Mouse (Mus musculus) G1E (cell line): Measurements from ENCODE around the gene Fam89a. TPM values are rescaled to one million over a fixed set of nuclear protein-coding genes. Genes with fewer than 3 reads are reported as not detected.

Source experiments
- ATAC-seq: 2 replicates; pipeline ENCODE4 v1.8.0; 2016; ENCODE audit warnings: mild to moderate bottlenecking; ENCODE audit not compliant: insufficient number of reproducible peaks, poor library complexity, low FRiP score, severe bottlenecking; ENCODE audit errors: extremely low read depth
- DNase-seq: peaks from one replicate; pipeline ENCODE4 v3.0.0; 2012; ENCODE audit warnings: low spot score
- H3K27me3 ChIP-seq: 2 replicates; pipeline ENCODE4 v1.6.1; 2012; ENCODE audit warnings: mild to moderate bottlenecking, low read length, inconsistent platforms; ENCODE audit not compliant: insufficient read depth
- H3K36me3 ChIP-seq: replicated peaks from 2 replicates; pipeline ENCODE3; 2012; ENCODE audit warnings: mild to moderate bottlenecking, inconsistent platforms
- H3K4me1 ChIP-seq: 2 replicates; pipeline ENCODE4 v1.6.1; 2012; ENCODE audit warnings: low read depth, low read length, inconsistent platforms, mixed read lengths; ENCODE audit not compliant: insufficient read depth
- H3K4me3 ChIP-seq: 2 replicates; pipeline ENCODE4 v1.5.1; 2012; ENCODE audit warnings: low read depth, mild to moderate bottlenecking, inconsistent platforms, low read length, moderate library complexity, mixed read lengths
- H3K9me3 ChIP-seq: replicated peaks from 2 replicates; pipeline ENCODE4 v1.6.1; 2012; ENCODE audit warnings: inconsistent platforms
- CTCF ChIP-seq: IDR thresholded peaks from 2 replicates; pipeline ENCODE4 v1.5.1; 2012; ENCODE audit warnings: low read depth, low read length, inconsistent platforms, mixed read lengths
- GATA1 ChIP-seq: IDR thresholded peaks from 2 replicates; pipeline ENCODE4 v1.6.1; 2012; ENCODE audit warnings: borderline replicate concordance, low read length, inconsistent platforms, mixed read lengths
- GATA2 ChIP-seq: IDR thresholded peaks from 2 replicates; pipeline ENCODE4 v1.6.1; 2012; ENCODE audit warnings: low read depth, low read length, inconsistent platforms, borderline replicate concordance
- POLR2AphosphoS5 ChIP-seq: IDR thresholded peaks from 2 replicates; pipeline ENCODE4 v1.6.1; 2012; ENCODE audit warnings: low read depth, low read length, inconsistent platforms; ENCODE audit not compliant: insufficient replicate concordance
- TAL1 ChIP-seq: conservative IDR thresholded peaks from 2 replicates; pipeline ENCODE4 v1.6.1; 2012; ENCODE audit warnings: low read depth, low read length, inconsistent platforms, mixed read lengths
- polyA plus RNA-seq: library from polyadenylated mRNA; stranded (reverse); fragments of >175 nt; gene quantifications from 2 replicates; pipeline ENCODE4 v1.2.3, GENCODE M21; 2012
- total RNA-seq, 2 experiments: library from RNA; stranded (forward) in 1 of 2; stranded (reverse) in 1 of 2; fragments of 200-1000 nt in 1 of 2; fragments of >200 nt in 1 of 2; fragmentation: Nextera tagmentation in 1 of 2; gene quantifications; 2 replicates each; pipeline ENCODE4 v1.2.3; 2014 to 2017

The Fam89a gene
- not detected in 2 replicates for total RNA-seq (2014; fragmentation: Nextera tagmentation)
- 0.35 TPM in 1 of 2 replicates, not detected in the other for total RNA-seq (2017)
- polyA plus RNA-seq: not detected in 2 replicates

- Histone ChIP-seq H3K27me3 (peaks cover 25% of the 10 kb centered on the region; the same call in 1 of the 2 replicates), H3K9me3 (peaks cover 11% of the 10 kb centered on the region), H3K36me3 (no peaks in the 10 kb centered on the region), H3K4me3 (peak within 1 kb of the TSS; percentile 62; the same call in 1 of the 2 replicates), H3K4me1 (peaks cover 9% of the 10 kb centered on the region)
- DNase-seq (no peak), ATAC-seq (peak; percentile 34)
- TF ChIP-seq GATA1: no peak
- TF ChIP-seq CTCF: no peak
- TF ChIP-seq POLR2AphosphoS5: no peak
- TF ChIP-seq GATA2: no peak
- TF ChIP-seq TAL1: no peak
Observed at GRCm38 (mm10) chr8:124751709-124752173, at the start of gene Fam89a. TSS of gene Fam89a (minus strand) at chr8:124751832.

- DNase-seq: no peak
- no peak for ATAC-seq
- Histone ChIP-seq H3K36me3 (no peaks in the 10 kb centered on the region), H3K4me1 (no peaks in the 10 kb centered on the region), H3K9me3 (no peaks in the 10 kb centered on the region), H3K27me3 (no peaks in the 10 kb centered on the region), H3K4me3 (no peak overlapping the region)
- TF ChIP-seq POLR2AphosphoS5 (no peak), GATA1 (no peak), GATA2 (no peak), CTCF (no peak), TAL1 (no peak)
Observed at GRCm38 (mm10) chr8:124800542-124800941, 48.9 kb upstream of the Fam89a start.

- DNase-seq (no peak), ATAC-seq (no peak)
- Histone ChIP-seq H3K4me3 (no peak overlapping the region), H3K4me1 (no peaks in the 10 kb centered on the region), H3K27me3 (no peaks in the 10 kb centered on the region; the same call in 1 of the 2 replicates), H3K9me3 (peaks cover 36% of the 10 kb centered on the region), H3K36me3 (no peaks in the 10 kb centered on the region)
- TF ChIP-seq POLR2AphosphoS5: no peak
- no peak for TF ChIP-seq TAL1
- TF ChIP-seq GATA1: no peak
- TF ChIP-seq CTCF: no peak
- TF ChIP-seq GATA2: no peak
Observed at GRCm38 (mm10) chr8:124795781-124796488, 44.3 kb upstream of the Fam89a start.

- Histone ChIP-seq H3K4me1 (no peaks in the 10 kb centered on the region), H3K36me3 (no peaks in the 10 kb centered on the region), H3K4me3 (peak overlapping the region; percentile 27; the same call in 1 of the 2 replicates), H3K27me3 (no peaks in the 10 kb centered on the region; the same call in 1 of the 2 replicates), H3K9me3 (peaks cover 40% of the 10 kb centered on the region)
- DNase-seq (no peak), ATAC-seq (no peak)
- no peak for TF ChIP-seq TAL1
- TF ChIP-seq GATA1: no peak
- TF ChIP-seq POLR2AphosphoS5: no peak
- TF ChIP-seq GATA2: no peak
- TF ChIP-seq CTCF: no peak
Observed at GRCm38 (mm10) chr8:124794486-124794780, 42.8 kb upstream of the Fam89a start.

- peaks cover 40% of the 10 kb centered on the region for H3K9me3 ChIP-seq
- DNase-seq: no peak
- TF ChIP-seq CTCF: no peak
- no peak for TF ChIP-seq TAL1
- TF ChIP-seq GATA2: no peak
- TF ChIP-seq POLR2AphosphoS5: no peak
- TF ChIP-seq GATA1: no peak
- H3K27me3 ChIP-seq: no peaks in the 10 kb centered on the region; the same call in 1 of the 2 replicates
- ATAC-seq: no peak
- no peaks in the 10 kb centered on the region for H3K36me3 ChIP-seq
- H3K4me3 ChIP-seq: peak overlapping the region; percentile 27; the same call in 1 of the 2 replicates
- no peaks in the 10 kb centered on the region for H3K4me1 ChIP-seq
Observed at GRCm38 (mm10) chr8:124793661-124794485, 42.2 kb upstream of the Fam89a start.

GRCm38 (mm10) chr8:124793172-124793651 lies 41.6 kb upstream of the Fam89a start:
- H3K9me3 ChIP-seq: peaks cover 40% of the 10 kb centered on the region
- ATAC-seq: no peak
- TF ChIP-seq TAL1: no peak
- no peak for TF ChIP-seq CTCF
- no peak for TF ChIP-seq POLR2AphosphoS5
- TF ChIP-seq GATA1: no peak
- TF ChIP-seq GATA2: no peak
- H3K36me3 ChIP-seq: no peaks in the 10 kb centered on the region
- H3K4me1 ChIP-seq: no peaks in the 10 kb centered on the region
- no peak for DNase-seq
- H3K27me3 ChIP-seq: no peaks in the 10 kb centered on the region; the same call in 1 of the 2 replicates
- no peak overlapping the region; the same call in 1 of the 2 replicates for H3K4me3 ChIP-seq
